Mouse (Mus musculus): ENCODE results near the gene 1700029H14Rik. TPM values are rescaled to one million over a fixed set of nuclear protein-coding genes. Genes with fewer than 3 reads are reported as not detected.

The 1700029H14Rik gene
- polyA plus RNA-seq, 1 experiment: 0.22 TPM

DNA sequence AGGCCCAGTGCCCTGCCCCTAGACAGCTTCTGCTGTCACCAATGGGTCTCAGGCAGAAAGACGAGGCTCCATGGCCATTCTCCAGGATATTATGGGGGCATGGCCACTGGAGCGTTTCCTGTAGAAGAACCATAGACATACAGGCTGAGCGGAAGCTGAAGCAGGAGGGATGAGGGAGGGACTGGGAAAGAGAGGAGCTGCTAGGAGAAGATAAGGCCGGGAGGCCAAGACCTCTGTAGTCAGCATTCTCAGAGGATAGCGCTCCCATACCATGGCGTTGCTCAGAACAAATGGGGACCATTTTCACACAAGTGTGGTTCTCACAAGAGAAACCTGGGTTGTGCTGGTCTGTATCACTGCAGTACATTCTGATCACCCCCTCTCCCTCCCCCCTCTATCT is 26.8 kb upstream of the 1700029H14Rik start:
- Histone ChIP-seq H3K4me3 (ENCODE audit: extremely low read depth, insufficient read depth, insufficient read length) (no peak overlapping the region), H3K27me3 (ENCODE audit: control insufficient read depth, insufficient read depth, low read length) (no peaks in the 10 kb centered on the region), H3K4me1 (ENCODE audit: control insufficient read depth, insufficient read depth, insufficient read length) (peaks cover 13% of the 10 kb centered on the region), H3K36me3 (ENCODE audit: control insufficient read depth, insufficient read depth, low read length) (peaks cover 57% of the 10 kb centered on the region), H3K27ac (ENCODE audit: insufficient read depth, low read length) (no peak overlapping the region)
- 88% methylated on average over 6 of the region's 6 CpGs for WGBS
- no peak for DNase-seq (ENCODE audit: low read depth in 1 of 2, low spot score in 2 of 2)
- TF ChIP-seq POLR2A (IDR thresholded peaks at IDR 0.05; ENCODE audit: low read depth, low read length) (no peak), CTCF (IDR thresholded peaks at IDR 0.05; ENCODE audit: extremely low read depth, insufficient read depth, insufficient read length, insufficient replicate concordance) (no peak)

DNA sequence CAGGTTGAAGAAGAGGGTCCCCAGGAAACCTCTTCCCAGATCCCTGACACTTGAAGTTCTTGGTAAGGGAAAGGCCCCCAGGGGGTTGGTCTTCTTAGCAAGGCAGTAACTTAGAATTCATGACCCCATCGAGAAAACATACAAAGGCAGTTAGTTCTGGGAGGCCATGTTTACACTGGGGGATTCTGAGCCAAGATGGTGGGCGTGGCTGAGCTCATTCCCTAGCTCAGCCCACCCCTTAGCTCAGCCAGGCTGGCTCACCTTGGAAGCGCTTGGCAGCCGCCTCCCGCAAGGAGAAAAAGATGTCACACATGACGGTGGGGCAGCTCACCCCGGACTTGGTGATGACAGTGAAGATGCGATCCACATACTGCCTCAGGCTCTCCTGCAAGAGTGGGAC is 22.4 kb upstream of the 1700029H14Rik start:
- Histone ChIP-seq H3K27me3 (ENCODE audit: control insufficient read depth, insufficient read depth, low read length) (no peaks in the 10 kb centered on the region), H3K36me3 (ENCODE audit: control insufficient read depth, insufficient read depth, low read length) (peaks cover 86% of the 10 kb centered on the region), H3K4me1 (ENCODE audit: control insufficient read depth, insufficient read depth, insufficient read length) (no peaks in the 10 kb centered on the region), H3K27ac (ENCODE audit: insufficient read depth, low read length) (no peak overlapping the region), H3K4me3 (ENCODE audit: extremely low read depth, insufficient read depth, insufficient read length) (no peak overlapping the region)
- DNase-seq (ENCODE audit: low read depth in 1 of 2, low spot score in 2 of 2): no peak
- 94% methylated on average over 8 of the region's 8 CpGs for WGBS
- TF ChIP-seq CTCF (IDR thresholded peaks at IDR 0.05; ENCODE audit: extremely low read depth, insufficient read depth, insufficient read length, insufficient replicate concordance): no peak
- TF ChIP-seq POLR2A (IDR thresholded peaks at IDR 0.05; ENCODE audit: low read depth, low read length): no peak

DNA sequence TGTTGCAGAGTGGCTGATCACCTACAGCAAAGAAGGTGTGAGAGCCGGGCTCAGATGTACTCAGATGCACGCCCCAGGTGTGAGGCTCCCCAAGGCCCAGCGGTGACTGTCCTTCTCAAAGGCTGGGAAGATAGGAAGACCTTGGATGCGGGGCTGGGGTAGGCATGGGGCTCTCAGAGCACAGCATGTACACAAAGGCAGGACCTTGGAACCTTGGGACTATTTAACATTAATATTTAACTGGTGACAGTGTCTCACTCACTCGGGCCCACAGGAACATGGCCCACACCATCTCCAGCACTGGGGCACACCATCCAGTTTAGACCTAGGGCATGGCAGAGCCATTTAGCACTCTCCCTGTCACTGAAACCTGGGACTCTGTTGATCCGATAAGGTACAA is 15.6 kb upstream of the 1700029H14Rik start:
- H3K4me1 ChIP-seq (ENCODE audit: control insufficient read depth, insufficient read depth, insufficient read length): no peaks in the 10 kb centered on the region
- H3K27ac ChIP-seq (ENCODE audit: insufficient read depth, low read length): no peak overlapping the region
- WGBS: 94% methylated on average over 6 of the region's 6 CpGs
- DNase-seq (ENCODE audit: low read depth in 1 of 2, low spot score in 2 of 2): no peak
- H3K36me3 ChIP-seq (ENCODE audit: control insufficient read depth, insufficient read depth, low read length): peaks cover 76% of the 10 kb centered on the region
- H3K27me3 ChIP-seq (ENCODE audit: control insufficient read depth, insufficient read depth, low read length): no peaks in the 10 kb centered on the region
- H3K4me3 ChIP-seq (ENCODE audit: extremely low read depth, insufficient read depth, insufficient read length): no peak overlapping the region
- TF ChIP-seq POLR2A (IDR thresholded peaks at IDR 0.05; ENCODE audit: low read depth, low read length) (no peak), CTCF (IDR thresholded peaks at IDR 0.05; ENCODE audit: extremely low read depth, insufficient read depth, insufficient read length, insufficient replicate concordance) (no peak)

DNA sequence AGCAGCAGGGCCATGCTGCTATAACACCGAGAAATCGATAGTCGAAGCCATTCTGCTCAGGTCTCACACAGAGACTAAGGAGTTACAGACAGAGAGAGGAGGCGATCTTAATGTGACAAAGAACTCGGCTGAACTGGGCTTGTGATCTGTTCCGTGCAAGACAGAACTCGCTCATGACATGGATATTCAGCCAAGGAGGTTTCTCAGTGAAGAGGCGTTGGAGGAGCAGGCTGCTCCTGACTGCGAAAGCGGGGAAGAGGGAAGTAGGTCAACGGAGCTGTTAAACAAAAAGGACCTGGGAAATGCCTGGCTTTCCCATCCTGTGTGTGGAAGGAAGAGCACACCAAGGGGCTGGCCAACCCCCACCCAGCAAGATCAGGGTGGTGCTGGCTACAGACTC is 9.7 kb upstream of the 1700029H14Rik start:
- Histone ChIP-seq H3K4me3 (ENCODE audit: extremely low read depth, insufficient read depth, insufficient read length) (no peak overlapping the region), H3K4me1 (ENCODE audit: control insufficient read depth, insufficient read depth, insufficient read length) (no peaks in the 10 kb centered on the region), H3K36me3 (ENCODE audit: control insufficient read depth, insufficient read depth, low read length) (peaks cover 41% of the 10 kb centered on the region), H3K27me3 (ENCODE audit: control insufficient read depth, insufficient read depth, low read length) (no peaks in the 10 kb centered on the region), H3K27ac (ENCODE audit: insufficient read depth, low read length) (no peak overlapping the region)
- DNase-seq (ENCODE audit: low read depth in 1 of 2, low spot score in 2 of 2): no peak
- 92% methylated on average over 11 of the region's 11 CpGs for WGBS
- TF ChIP-seq POLR2A (IDR thresholded peaks at IDR 0.05; ENCODE audit: low read depth, low read length) (no peak), CTCF (IDR thresholded peaks at IDR 0.05; ENCODE audit: extremely low read depth, insufficient read depth, insufficient read length, insufficient replicate concordance) (no peak)

DNA sequence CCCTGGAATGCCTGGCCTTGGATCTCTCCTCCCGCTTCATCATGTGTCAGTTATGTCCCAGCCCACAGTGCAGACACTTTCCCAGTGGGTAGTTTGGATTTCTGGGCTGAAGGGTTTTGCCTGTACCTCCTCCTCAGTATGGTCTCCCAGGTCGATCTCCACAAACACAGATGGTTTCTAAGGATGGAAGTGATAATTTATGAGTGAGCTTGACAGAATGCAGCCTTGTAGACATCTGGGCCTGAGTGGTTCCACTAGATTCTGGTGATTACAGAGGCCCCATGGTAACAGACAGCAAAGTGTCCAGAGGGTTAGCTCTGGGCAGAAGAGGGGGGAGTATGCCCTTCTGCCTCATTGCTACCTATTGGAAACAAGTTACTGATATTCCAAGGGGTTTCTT is 4.7 kb downstream of the 1700029H14Rik start:
- TF ChIP-seq CTCF (IDR thresholded peaks at IDR 0.05; ENCODE audit: extremely low read depth, insufficient read depth, insufficient read length, insufficient replicate concordance): no peak
- no peak for TF ChIP-seq POLR2A (IDR thresholded peaks at IDR 0.05; ENCODE audit: low read depth, low read length)
- 78% methylated on average over 2 of the region's 2 CpGs for WGBS
- no peak for DNase-seq (ENCODE audit: low read depth in 1 of 2, low spot score in 2 of 2)
- Histone ChIP-seq H3K4me1 (ENCODE audit: control insufficient read depth, insufficient read depth, insufficient read length) (no peaks in the 10 kb centered on the region; the same call in 1 of the 2 replicates), H3K36me3 (ENCODE audit: control insufficient read depth, insufficient read depth, low read length) (no peaks in the 10 kb centered on the region), H3K27ac (ENCODE audit: insufficient read depth, low read length) (no peak overlapping the region), H3K27me3 (ENCODE audit: control insufficient read depth, insufficient read depth, low read length) (no peaks in the 10 kb centered on the region), H3K4me3 (ENCODE audit: extremely low read depth, insufficient read depth, insufficient read length) (no peak overlapping the region)

DNA sequence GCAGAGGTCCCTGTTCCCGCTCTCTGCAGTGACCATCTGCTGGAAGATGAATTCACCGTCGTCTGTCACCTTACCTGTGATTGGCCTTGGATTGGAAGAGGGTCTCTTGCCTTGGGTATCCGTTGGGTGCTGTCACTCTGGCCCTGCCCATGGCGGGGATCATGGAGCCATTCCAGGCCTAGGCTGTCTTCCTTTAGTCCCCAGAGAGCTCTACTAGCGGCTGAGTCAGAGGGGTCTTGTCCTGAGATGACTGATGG is 10.8 kb downstream of the 1700029H14Rik start:
- Histone ChIP-seq H3K36me3 (ENCODE audit: control insufficient read depth, insufficient read depth, low read length) (no peaks in the 10 kb centered on the region), H3K4me3 (ENCODE audit: extremely low read depth, insufficient read depth, insufficient read length) (no peak overlapping the region), H3K27ac (ENCODE audit: insufficient read depth, low read length) (no peak overlapping the region), H3K4me1 (ENCODE audit: control insufficient read depth, insufficient read depth, insufficient read length) (peaks cover 3% of the 10 kb centered on the region; the same call in 1 of the 2 replicates), H3K27me3 (ENCODE audit: control insufficient read depth, insufficient read depth, low read length) (no peaks in the 10 kb centered on the region)
- no peak for DNase-seq (ENCODE audit: low read depth in 1 of 2, low spot score in 2 of 2)
- 90% methylated on average over 6 of the region's 6 CpGs for WGBS
- TF ChIP-seq CTCF (IDR thresholded peaks at IDR 0.05; ENCODE audit: extremely low read depth, insufficient read depth, insufficient read length, insufficient replicate concordance): no peak
- TF ChIP-seq POLR2A (IDR thresholded peaks at IDR 0.05; ENCODE audit: low read depth, low read length): no peak

DNA sequence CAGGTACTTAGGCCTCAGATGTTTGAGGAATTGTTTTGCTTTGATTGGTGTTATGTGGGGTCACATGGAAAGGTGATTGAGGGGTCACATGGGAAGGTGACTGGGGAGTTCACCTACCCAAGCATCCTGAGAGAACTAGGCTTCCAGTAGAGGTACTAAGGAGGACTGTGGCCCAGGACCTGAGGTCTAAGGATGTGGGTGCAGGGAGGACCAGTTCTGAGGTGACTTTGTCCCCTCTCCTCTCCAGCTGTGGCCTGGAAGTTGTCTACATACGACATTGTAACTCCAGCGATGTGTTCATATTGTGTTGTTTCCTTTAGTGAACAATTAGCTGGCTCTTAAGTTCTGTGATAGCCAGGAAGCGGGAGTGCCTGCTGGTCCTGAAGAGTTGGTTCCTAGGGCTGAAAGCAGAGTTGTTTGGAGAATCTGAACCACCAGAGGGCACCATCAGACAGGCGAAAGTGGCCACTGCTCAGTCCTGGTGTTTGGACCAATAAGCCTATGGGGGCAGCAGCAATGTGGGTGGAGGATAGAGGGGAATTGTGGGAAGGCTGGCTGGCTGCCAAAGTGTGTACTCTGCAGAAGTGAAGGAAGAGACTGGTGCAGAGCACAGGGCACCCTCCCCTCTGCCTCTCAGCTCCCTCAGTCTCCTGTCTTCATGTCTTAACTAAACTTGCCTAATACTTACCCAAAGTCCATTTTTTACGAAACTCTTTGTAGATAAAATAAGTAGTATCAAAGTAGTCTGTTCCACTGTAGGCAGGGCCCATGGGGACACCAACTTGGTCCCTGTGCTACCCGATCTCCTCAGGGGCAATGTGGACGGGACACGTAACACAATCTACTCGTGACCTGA is 11.3 kb downstream of the 1700029H14Rik start:
- Histone ChIP-seq H3K36me3 (ENCODE audit: control insufficient read depth, insufficient read depth, low read length) (no peaks in the 10 kb centered on the region), H3K4me3 (ENCODE audit: extremely low read depth, insufficient read depth, insufficient read length) (no peak overlapping the region), H3K4me1 (ENCODE audit: control insufficient read depth, insufficient read depth, insufficient read length) (peaks cover 3% of the 10 kb centered on the region; the same call in 1 of the 2 replicates), H3K27ac (ENCODE audit: insufficient read depth, low read length) (no peak overlapping the region), H3K27me3 (ENCODE audit: control insufficient read depth, insufficient read depth, low read length) (no peaks in the 10 kb centered on the region)
- TF ChIP-seq POLR2A (IDR thresholded peaks at IDR 0.05; ENCODE audit: low read depth, low read length) (no peak), CTCF (IDR thresholded peaks at IDR 0.05; ENCODE audit: extremely low read depth, insufficient read depth, insufficient read length, insufficient replicate concordance) (peak; percentile 94; the same call in 1 of the 2 replicates)
- DNase-seq (ENCODE audit: low read depth in 1 of 2, low spot score in 2 of 2): peak; percentile 57 to 82
- WGBS: 54% methylated on average over 9 of the region's 9 CpGs
